Mouse (Mus musculus): ENCODE results near the gene Hspb2. TPM values are rescaled to one million over a fixed set of nuclear protein-coding genes. Genes with fewer than 3 reads are reported as not detected.

Hspb2 gene
- total RNA-seq, 2 experiments from 2014 or later = 1.7 to 3.4 TPM

- no peak for DNase-seq (ENCODE audit: low spot score in 2 of 2)
Measured at GRCm38 (mm10) chr9:50751323-50751722, 831 bp downstream of the Hspb2 start, which contains the start of gene Cryab. Gene Cryab, plus strand, starts transcription at chr9:50751325.

- DNase-seq (ENCODE audit: low spot score in 2 of 2) = no peak
Measured at GRCm38 (mm10) chr9:50750706-50751105, 1.4 kb downstream of the Hspb2 start.

- no peak for DNase-seq (ENCODE audit: low spot score in 2 of 2)
Measured at GRCm38 (mm10) chr9:50746214-50746677, 5.9 kb downstream of the Hspb2 start, which contains the start of gene 2310030G06Rik. Gene 2310030G06Rik, minus strand, starts transcription at chr9:50746536.

- DNase-seq (ENCODE audit: low spot score in 2 of 2) = no peak
Measured at GRCm38 (mm10) chr9:50745806-50746205, 6.3 kb downstream of the Hspb2 start.

- no peak for DNase-seq (ENCODE audit: low spot score in 2 of 2)
Measured at GRCm38 (mm10) chr9:50742744-50743143, 9.4 kb downstream of the Hspb2 start.

GRCm38 (mm10) chr9:50742261-50742660, 9.9 kb downstream of the Hspb2 start:
- no peak for DNase-seq (ENCODE audit: low spot score in 2 of 2)

- no peak for DNase-seq (ENCODE audit: low spot score in 2 of 2)
Measured at GRCm38 (mm10) chr9:50740867-50741784, 11.0 kb downstream of the Hspb2 start.

- peak; percentile 90 to 92 for DNase-seq (ENCODE audit: low spot score in 2 of 2)
Measured at GRCm38 (mm10) chr9:50738914-50739870, 13.0 kb downstream of the Hspb2 start, which contains the start of gene Dixdc1. Gene Dixdc1, minus strand, starts transcription at chr9:50739517.

GRCm38 (mm10) chr9:50734989-50735388, 17.2 kb downstream of the Hspb2 start:
- DNase-seq (ENCODE audit: low spot score in 2 of 2) = peak; percentile 45 to 46

GRCm38 (mm10) chr9:50732560-50732959, 19.6 kb downstream of the Hspb2 start:
- DNase-seq (ENCODE audit: low spot score in 2 of 2) = no peak

GRCm38 (mm10) chr9:50729600-50729999, 22.6 kb downstream of the Hspb2 start:
- DNase-seq (ENCODE audit: low spot score in 2 of 2) = no peak

GRCm38 (mm10) chr9:50727925-50728651, 24.1 kb downstream of the Hspb2 start:
- peak; percentile 51 to 54 for DNase-seq (ENCODE audit: low spot score in 2 of 2)

- no peak for DNase-seq (ENCODE audit: low spot score in 2 of 2)
Measured at GRCm38 (mm10) chr9:50727171-50727924, 24.8 kb downstream of the Hspb2 start.

GRCm38 (mm10) chr9:50725921-50726590, 26.1 kb downstream of the Hspb2 start:
- no peak for DNase-seq (ENCODE audit: low spot score in 2 of 2)

GRCm38 (mm10) chr9:50724661-50725330, 27.4 kb downstream of the Hspb2 start:
- no peak for DNase-seq (ENCODE audit: low spot score in 2 of 2)

GRCm38 (mm10) chr9:50724147-50724546, 28.0 kb downstream of the Hspb2 start:
- DNase-seq (ENCODE audit: low spot score in 2 of 2) = no peak

GRCm38 (mm10) chr9:50723406-50723805, 28.7 kb downstream of the Hspb2 start:
- DNase-seq (ENCODE audit: low spot score in 2 of 2) = peak; percentile 63 to 65

GRCm38 (mm10) chr9:50722451-50722911, 29.7 kb downstream of the Hspb2 start:
- DNase-seq (ENCODE audit: low spot score in 2 of 2) = no peak
